Mouse (Mus musculus) gonadal fat pad, adult 2 months (tissue): ENCODE measurements around the gene Rnls. TPM values are rescaled to one million over a fixed set of nuclear protein-coding genes. Genes with fewer than 3 reads are reported as not detected.

Experiments used
- DNase-seq: peaks from one replicate; pipeline ENCODE4 v3.0.0-alpha.2; 2012; ENCODE audit warnings: low read depth
- polyA plus RNA-seq: library from polyadenylated mRNA; depleted of rRNA; stranded (reverse); fragments of >200 nt; gene quantifications from 2 replicates; pipeline ENCODE4 v1.2.3, GENCODE M21; 2012; rRNA removed

Gene Rnls
- polyA plus RNA-seq, 1 experiment = 2.1 TPM

GRCm38 (mm10) chr19:33102008-33102782 lies 289.9 kb downstream of the Rnls start:
- no peak for DNase-seq

GRCm38 (mm10) chr19:33101093-33102007 lies 290.7 kb downstream of the Rnls start:
- DNase-seq = no peak

GRCm38 (mm10) chr19:33100598-33100997 lies 291.5 kb downstream of the Rnls start:
- DNase-seq = no peak

GRCm38 (mm10) chr19:33100031-33100430 lies 292.1 kb downstream of the Rnls start:
- no peak for DNase-seq

- no peak for DNase-seq
These were observed 292.8 kb downstream of the Rnls start for GRCm38 (mm10) chr19:33099201-33099788.

GRCm38 (mm10) chr19:33097691-33098090 lies 294.4 kb downstream of the Rnls start:
- DNase-seq = no peak

GRCm38 (mm10) chr19:33096581-33096980 lies 295.5 kb downstream of the Rnls start:
- DNase-seq = no peak

- no peak for DNase-seq
These were observed 299.5 kb downstream of the Rnls start for GRCm38 (mm10) chr19:33092575-33092974.

- DNase-seq = no peak
These were observed 300.8 kb downstream of the Rnls start for GRCm38 (mm10) chr19:33091324-33091723.

GRCm38 (mm10) chr19:33088868-33089267 lies 303.2 kb downstream of the Rnls start:
- no peak for DNase-seq

- DNase-seq = no peak
These were observed 304.1 kb downstream of the Rnls start for GRCm38 (mm10) chr19:33087961-33088360.

Other genes starting within 250 kb of the Rnls start
- not detected in 2 replicates for gene Lipo4, start 125.5 kb upstream of the Rnls start, polyA plus RNA-seq
- gene Gm8978, start 233.0 kb upstream of the Rnls start, polyA plus RNA-seq = not detected in 2 replicates